Mouse (Mus musculus) erythroblast, embryonic 14.5 days (primary cell): Measurements from ENCODE around the gene Flnb.

Experiments
- GATA1 ChIP-seq: IDR thresholded peaks from 2 replicates; pipeline ENCODE4 v1.6.1; 2012; ENCODE audit warnings: low read length, inconsistent platforms, mixed read lengths
- TAL1 ChIP-seq: IDR thresholded peaks from 3 replicates; pipeline ENCODE4 v1.6.1; 2012; ENCODE audit warnings: low read length, inconsistent platforms, mixed read lengths

DNA sequence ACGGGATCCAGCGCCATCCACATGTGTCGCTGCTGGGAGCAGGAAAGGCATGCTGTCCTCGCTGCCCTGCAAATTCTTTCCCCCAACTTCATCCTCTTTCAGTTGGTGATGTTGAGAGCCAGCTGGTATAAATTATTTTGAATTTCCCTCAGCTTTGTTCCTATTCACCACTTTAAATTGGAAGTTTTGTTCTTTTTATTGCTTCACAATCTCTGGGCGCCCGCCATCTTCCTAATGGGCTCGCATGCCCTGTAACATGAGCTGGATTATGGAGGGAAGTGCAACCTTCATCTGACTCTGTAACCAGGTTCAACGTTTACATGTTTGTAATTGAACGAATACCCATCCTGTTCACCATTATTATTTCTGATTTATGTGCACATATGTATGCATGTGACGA lies 38.6 kb downstream of the Flnb start:
- TF ChIP-seq TAL1 (no peak), GATA1 (no peak)
